ENCODE assay signal across 1 mouse cellular context in genomic region chr7:45643441-45644178, GRCm38 (mm10).
TF ChIP-seq lines count a peak whose summit lies in the region.

No protein-coding gene starts in this region.

TF ChIP-seq in CH12.LX, 34 proteins besides CTCF, POLR2A, EP300 and RAD21:
- TF ChIP-seq NRF1 (IDR thresholded peaks at IDR 0.05; ENCODE audit: low read depth, low read length) (peak; percentile 93), IRF4 (IDR thresholded peaks at IDR 0.05; ENCODE audit: low read depth, low read length) (no peak)
TF ChIP-seq in CH12.LX: peak in this region for 1.
